Mouse (Mus musculus): ENCODE measurements around the gene Plagl2.

- TF ChIP-seq POLR2A (IDR thresholded peaks at IDR 0.05; ENCODE audit: low read depth, low read length) (no peak), CTCF (IDR thresholded peaks at IDR 0.05; ENCODE audit: borderline replicate concordance, insufficient read depth, low read length) (no peak)
Measured at GRCm38 (mm10) chr2:153186176-153186591, 55.0 kb downstream of the Plagl2 start.

Measured in embryonic fibroblast, embryonic 13.5 days (primary cell).